Mouse (Mus musculus) gastrocnemius, postnatal 25 days (tissue): ENCODE results near the gene Aagab. TPM values are rescaled to one million over a fixed set of nuclear protein-coding genes. Genes with fewer than 3 reads are reported as not detected.

Source experiments
- DNase-seq: peaks from one replicate; pipeline ENCODE4 v3.0.0; 2022
- total RNA-seq, 2 experiments: library from RNA; stranded (reverse); gene quantifications; 1 replicate in 1 of 2; 2 replicates in 1 of 2; pipeline ENCODE4 v1.2.3; 2021

Aagab gene
- total RNA-seq, 2 experiments from 2014 or later, result 10.1 to 12.4 TPM

DNA sequence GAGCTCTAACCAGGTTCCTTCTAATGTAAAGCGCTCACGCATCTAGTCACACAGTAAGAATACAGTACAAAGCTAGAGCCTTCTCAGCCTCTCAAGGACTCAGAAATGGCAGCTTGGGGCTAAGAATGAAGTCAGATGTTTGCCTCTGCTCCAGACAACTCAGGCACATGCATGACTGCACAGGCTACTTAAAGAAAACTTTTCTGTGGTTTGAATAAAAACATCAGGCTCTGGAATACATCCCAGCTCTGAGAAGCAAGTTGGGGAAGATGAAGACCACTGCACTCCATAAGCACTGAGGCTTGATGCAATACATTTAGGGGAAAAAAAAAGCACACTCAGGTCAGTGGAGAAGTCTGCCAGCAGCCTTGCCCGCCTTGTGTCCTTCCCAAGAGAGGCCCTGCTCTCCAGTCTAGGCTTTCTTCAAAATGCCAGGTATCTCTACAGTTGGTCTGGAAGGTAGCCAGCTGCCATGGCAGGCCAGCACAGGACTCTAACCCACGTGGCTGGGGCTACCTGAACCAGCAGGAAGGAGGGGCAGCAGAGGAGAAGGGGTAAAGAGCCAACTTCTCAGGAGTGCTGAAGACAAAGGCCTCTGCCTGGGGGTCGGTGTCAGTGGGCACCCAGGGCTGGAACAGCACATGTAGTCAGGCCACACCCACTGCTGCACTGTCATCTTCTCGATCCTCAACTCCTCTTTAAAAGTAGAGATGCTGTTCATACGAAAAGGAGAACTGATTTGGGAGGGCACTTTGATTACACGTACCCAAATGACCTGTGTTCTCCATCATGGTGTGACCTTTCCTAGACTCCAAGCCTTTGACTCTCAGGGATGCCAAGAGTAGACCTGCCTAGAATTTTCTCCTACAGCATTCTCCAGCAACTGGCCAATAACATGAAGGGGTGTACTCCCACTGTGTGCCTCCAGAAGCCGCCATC lies 45.4 kb downstream of the Aagab start:
- DNase-seq, result no peak

GRCm38 (mm10) chr9:63648520-63648918 lies 46.1 kb downstream of the Aagab start:
- DNase-seq, result no peak

- DNase-seq, result no peak
Measured at GRCm38 (mm10) chr9:63649841-63650545, 47.5 kb downstream of the Aagab start.

GRCm38 (mm10) chr9:63650905-63651304 lies 48.4 kb downstream of the Aagab start:
- peak; percentile 91 for DNase-seq

- peak; percentile 64 for DNase-seq
Measured at GRCm38 (mm10) chr9:63651594-63651993, 49.1 kb downstream of the Aagab start.

DNA sequence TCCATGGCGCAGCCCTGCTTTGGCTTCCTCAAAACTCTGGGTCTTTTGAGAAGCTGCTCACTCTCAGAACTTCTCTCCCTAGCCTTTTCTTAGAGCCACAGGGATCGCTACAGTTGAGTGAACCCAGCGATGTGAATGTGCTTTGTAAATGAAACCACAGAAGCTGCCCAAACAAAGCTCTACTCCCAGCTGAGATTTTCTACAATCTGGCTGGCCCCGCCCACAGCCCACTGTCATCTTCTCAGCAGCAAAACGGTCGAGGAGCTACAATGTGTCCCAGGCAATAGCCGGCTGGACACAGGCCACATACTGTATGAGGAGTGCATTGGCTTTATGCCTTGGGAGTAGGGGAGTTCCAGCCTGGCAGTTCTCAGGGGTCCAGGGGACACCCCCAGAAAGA lies 51.2 kb downstream of the Aagab start:
- no peak for DNase-seq

- DNase-seq, result no peak
Measured at GRCm38 (mm10) chr9:63654575-63654974, 52.1 kb downstream of the Aagab start.

DNA sequence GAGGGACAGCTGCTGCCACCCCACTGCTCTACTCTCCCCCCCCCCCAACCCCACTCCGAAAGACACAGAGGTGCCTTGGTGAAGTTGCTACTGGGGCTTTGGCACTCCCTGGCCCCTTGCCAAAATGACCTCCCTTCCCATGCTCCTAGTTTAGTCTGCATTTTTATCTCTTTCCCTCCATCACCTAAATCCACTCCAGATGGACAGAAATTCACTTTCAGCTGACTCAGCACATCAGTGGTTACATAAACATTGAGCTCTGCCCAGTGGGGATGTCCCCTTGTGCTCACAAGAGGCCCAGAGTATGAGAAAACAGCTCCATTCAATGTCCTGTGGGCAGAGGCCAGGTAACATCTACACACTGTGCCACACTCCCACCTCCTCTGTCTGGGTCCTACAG lies 52.6 kb downstream of the Aagab start:
- no peak for DNase-seq

DNA sequence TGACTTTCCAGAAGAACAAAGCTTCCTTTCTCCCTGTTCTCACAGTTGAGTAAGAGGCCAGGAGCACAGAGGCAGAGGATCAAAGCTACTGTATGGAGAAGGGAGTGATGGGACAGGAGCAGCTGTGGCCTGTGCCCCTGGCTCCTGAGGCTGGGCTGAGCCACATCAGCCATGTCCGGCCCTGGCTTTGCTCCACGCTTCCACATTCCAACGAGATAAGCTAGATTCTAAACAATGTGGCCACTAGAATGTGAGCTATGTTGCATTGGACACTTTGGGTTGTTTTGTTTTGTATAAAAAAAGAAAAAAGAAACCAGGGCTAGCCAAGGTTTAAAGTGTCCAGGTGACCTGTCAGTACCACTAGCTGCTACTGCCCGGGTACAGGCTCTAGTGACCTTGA lies 54.7 kb downstream of the Aagab start:
- DNase-seq, result no peak

DNA sequence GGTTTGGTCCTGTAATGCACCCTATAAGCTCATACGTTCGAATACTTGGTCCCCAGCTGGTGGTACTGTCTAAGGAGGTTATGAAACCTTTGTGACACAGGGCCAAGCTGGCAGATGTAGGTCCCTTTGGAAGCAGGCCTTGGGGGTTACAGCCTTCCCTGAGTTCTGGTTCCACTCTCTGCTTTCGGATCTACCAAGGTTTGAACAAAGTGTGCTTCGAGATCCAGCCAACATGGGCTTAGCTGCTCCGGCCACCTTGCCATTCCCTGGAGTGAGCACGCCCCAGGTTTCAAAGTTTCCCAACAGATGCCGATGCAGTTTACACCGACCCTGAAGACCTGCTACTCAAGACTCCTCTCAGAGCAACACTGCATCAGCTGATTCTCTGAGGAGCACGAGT lies 56.0 kb downstream of the Aagab start:
- DNase-seq, result peak; percentile 50

GRCm38 (mm10) chr9:63658970-63659371 lies 56.5 kb downstream of the Aagab start:
- no peak for DNase-seq

DNA sequence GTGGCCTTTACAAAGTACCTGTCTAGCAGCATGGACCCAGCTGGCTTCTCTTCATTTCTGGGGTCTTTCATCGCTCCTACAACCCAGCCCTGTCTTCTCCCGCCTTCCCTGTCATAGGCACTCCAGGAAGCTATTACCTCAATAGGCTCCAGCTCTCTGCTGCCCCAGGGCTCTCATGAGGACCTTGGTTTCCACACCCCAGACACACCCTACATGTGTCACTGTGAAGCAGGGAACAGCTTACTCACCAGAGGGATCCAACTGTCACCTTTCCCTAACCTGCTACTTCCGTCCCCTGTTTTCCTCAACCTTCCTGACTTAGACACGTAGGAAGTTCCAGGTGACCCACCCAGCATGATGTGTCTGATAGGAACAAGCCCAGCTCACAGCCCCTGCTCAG lies 57.6 kb downstream of the Aagab start:
- no peak for DNase-seq

GRCm38 (mm10) chr9:63660691-63661090 lies 58.2 kb downstream of the Aagab start:
- DNase-seq, result no peak

GRCm38 (mm10) chr9:63662759-63663158 lies 60.3 kb downstream of the Aagab start:
- no peak for DNase-seq

DNA sequence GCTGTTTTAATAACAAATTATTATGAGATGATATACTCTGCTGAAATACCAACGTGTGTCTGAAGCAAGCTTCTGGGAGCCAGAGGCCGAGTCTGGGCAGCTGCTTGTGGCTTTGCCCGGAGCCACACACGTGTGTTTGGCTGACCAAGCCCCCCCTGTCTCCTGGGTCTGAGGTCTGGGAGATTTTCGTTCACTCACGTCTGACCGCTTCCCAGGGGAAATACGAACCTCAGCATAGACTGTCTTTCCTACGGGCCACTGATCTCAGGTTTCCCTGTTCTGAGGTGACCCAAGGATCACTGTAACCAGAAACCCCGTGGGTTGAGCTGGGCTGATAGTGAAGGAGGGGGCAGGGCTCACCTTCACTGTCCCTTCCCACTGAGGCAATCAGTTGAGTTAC lies 60.8 kb downstream of the Aagab start:
- peak; percentile 78 for DNase-seq

- no peak for DNase-seq
Measured at GRCm38 (mm10) chr9:63664300-63664745, 61.9 kb downstream of the Aagab start.

- no peak for DNase-seq
Measured at GRCm38 (mm10) chr9:63664792-63665646, 62.6 kb downstream of the Aagab start.

DNA sequence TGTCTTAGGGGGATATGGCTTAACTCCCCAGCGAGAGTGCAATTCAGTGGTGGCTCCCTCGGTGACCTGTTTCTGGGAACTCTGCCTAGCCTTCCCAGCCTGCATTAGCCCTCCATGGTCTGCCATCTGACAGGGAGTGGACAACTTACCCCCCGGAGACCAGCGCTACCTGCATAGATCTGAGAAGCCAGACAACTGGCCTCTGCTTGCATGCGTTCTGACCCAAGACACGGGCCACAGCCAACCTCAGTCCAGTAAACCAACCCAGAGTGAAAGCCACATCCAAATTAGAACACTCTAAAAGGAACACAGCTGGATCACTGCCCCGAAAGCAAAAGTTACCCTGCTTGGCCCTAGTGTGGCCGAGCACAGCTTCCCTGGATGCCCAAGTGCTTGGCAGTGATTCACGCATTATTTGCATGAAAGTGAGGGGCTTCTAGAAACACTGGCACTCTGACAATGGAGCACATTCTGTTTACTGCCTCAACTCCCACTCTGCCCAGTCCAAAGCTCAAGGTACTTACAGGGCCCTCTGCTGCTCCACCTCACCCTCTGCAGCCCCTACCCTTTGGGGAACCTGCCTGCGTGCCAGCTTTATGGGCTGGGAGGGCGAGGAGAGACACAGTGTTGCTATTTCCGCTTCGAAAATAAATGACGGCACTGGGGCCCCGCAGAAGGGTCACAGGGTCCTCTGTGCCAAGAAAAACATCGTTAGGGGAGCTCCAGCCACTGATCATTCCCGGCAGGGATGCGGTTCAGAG lies 64.3 kb downstream of the Aagab start:
- DNase-seq, result peak; percentile 69

- DNase-seq, result no peak
Measured at GRCm38 (mm10) chr9:63667373-63667724, 64.9 kb downstream of the Aagab start.

GRCm38 (mm10) chr9:63668621-63669020 lies 66.2 kb downstream of the Aagab start:
- no peak for DNase-seq

- DNase-seq, result no peak
Measured at GRCm38 (mm10) chr9:63669816-63670215, 67.4 kb downstream of the Aagab start.
